Mouse (Mus musculus): ENCODE measurements around the gene Gm17655. TPM values are rescaled to one million over a fixed set of nuclear protein-coding genes. Genes with fewer than 3 reads are reported as not detected.

Gm17655 gene
- polyA plus RNA-seq (2015; fragmentation: Nextera tagmentation; extraction: Ambion mirVana), result 4.3 and 5.1 TPM in 2 replicates

GRCm38 (mm10) chr5:110072413-110072812, at the start of gene Gm17655:
Gm17655 (minus strand) TSS chr5:110072513.

GRCm38 (mm10) chr5:110109991-110110441, 37.7 kb upstream of the Gm17655 start, which contains the start of gene Zfp605:
Zfp605 (plus strand) TSS chr5:110110092.

GRCm38 (mm10) chr5:110107581-110108304, 35.4 kb upstream of the Gm17655 start, which contains the start of gene Gtpbp6:
Gtpbp6 (minus strand) TSS chr5:110108197.

GRCm38 (mm10) chr5:110099656-110100580, 27.6 kb upstream of the Gm17655 start, which contains the start of gene Plcxd1:
Plcxd1 (plus strand) TSS chr5:110099969.

GRCm38 (mm10) chr5:110094030-110094846, 21.9 kb upstream of the Gm17655 start, which contains the start of gene Gm35315:
Gm35315 (minus strand) TSS chr5:110094420.

Other genes starting within 250 kb of the Gm17655 start
- 0.59 and 0.65 TPM in 2 replicates for gene Gm15446, start 149.1 kb downstream of the Gm17655 start, polyA plus RNA-seq (2015; fragmentation: Nextera tagmentation; extraction: Ambion mirVana)
- 18.9 and 24.4 TPM in 2 replicates for gene Zfp932, start 76.0 kb downstream of the Gm17655 start, polyA plus RNA-seq (2015; fragmentation: Nextera tagmentation; extraction: Ambion mirVana)
- gene Gm35315, start 21.9 kb upstream of the Gm17655 start, polyA plus RNA-seq (2015; fragmentation: Nextera tagmentation; extraction: Ambion mirVana), result 0.39 and 0.41 TPM in 2 replicates
- gene Plcxd1, start 27.5 kb upstream of the Gm17655 start, polyA plus RNA-seq (2015; fragmentation: Nextera tagmentation; extraction: Ambion mirVana), result 9.1 and 9.2 TPM in 2 replicates
- gene Gtpbp6, start 35.7 kb upstream of the Gm17655 start, polyA plus RNA-seq (2015; fragmentation: Nextera tagmentation; extraction: Ambion mirVana), result 63.0 and 73.9 TPM in 2 replicates
- gene Zfp605, start 37.6 kb upstream of the Gm17655 start, polyA plus RNA-seq (2015; fragmentation: Nextera tagmentation; extraction: Ambion mirVana), result 14.4 and 14.7 TPM in 2 replicates
- 46.6 and 53.5 TPM in 2 replicates for gene Chfr, start 63.3 kb upstream of the Gm17655 start, polyA plus RNA-seq (2015; fragmentation: Nextera tagmentation; extraction: Ambion mirVana)
- 17.1 and 17.5 TPM in 2 replicates for gene Golga3, start 104.2 kb upstream of the Gm17655 start, polyA plus RNA-seq (2015; fragmentation: Nextera tagmentation; extraction: Ambion mirVana)
- gene Ankle2, start 158.5 kb upstream of the Gm17655 start, polyA plus RNA-seq (2015; fragmentation: Nextera tagmentation; extraction: Ambion mirVana), result 20.0 and 22.5 TPM in 2 replicates
- gene Pgam5, start 197.4 kb upstream of the Gm17655 start, polyA plus RNA-seq (2015; fragmentation: Nextera tagmentation; extraction: Ambion mirVana), result 91.6 and 96.7 TPM in 2 replicates
- 24.0 and 30.3 TPM in 2 replicates for gene Pxmp2, start 213.7 kb upstream of the Gm17655 start, polyA plus RNA-seq (2015; fragmentation: Nextera tagmentation; extraction: Ambion mirVana)
- gene Pole, start 213.8 kb upstream of the Gm17655 start, polyA plus RNA-seq (2015; fragmentation: Nextera tagmentation; extraction: Ambion mirVana), result 3.4 and 4.6 TPM in 2 replicates